Mouse (Mus musculus): Measurements from ENCODE around the gene Gm128. TPM values are rescaled to one million over a fixed set of nuclear protein-coding genes. Genes with fewer than 3 reads are reported as not detected.

The Gm128 gene
- polyA plus RNA-seq, 1 experiment from 2014 or later, result 0.19 TPM

GRCm38 (mm10) chr3:95200132-95200531 is 41.3 kb downstream of the Gm128 start:
- Histone ChIP-seq H3K27ac (no peak overlapping the region), H3K4me3 (no peak overlapping the region), H3K4me1 (no peaks in the 10 kb centered on the region), H3K4me2 (no peak overlapping the region), H3K9me3 (no peaks in the 10 kb centered on the region), H3K36me3 (replicated peaks) (peaks cover 28% of the 10 kb centered on the region), H3K27me3 (replicated peaks) (no peaks in the 10 kb centered on the region), H3K9ac (no peak overlapping the region)
- 69% methylated on average over 7 of the region's 7 CpGs for WGBS
- no peak for ATAC-seq (replicated peaks)

GRCm38 (mm10) chr3:95199101-95199500 is 42.3 kb downstream of the Gm128 start:
- Histone ChIP-seq H3K4me3 (no peak overlapping the region), H3K4me1 (no peaks in the 10 kb centered on the region), H3K27me3 (replicated peaks) (no peaks in the 10 kb centered on the region), H3K36me3 (replicated peaks) (peaks cover 23% of the 10 kb centered on the region), H3K9me3 (no peaks in the 10 kb centered on the region), H3K27ac (no peak overlapping the region), H3K4me2 (no peak overlapping the region), H3K9ac (no peak overlapping the region)
- 92% methylated on average over 1 of the region's 1 CpGs for WGBS
- ATAC-seq (replicated peaks), result no peak

GRCm38 (mm10) chr3:95195772-95196171 is 45.6 kb downstream of the Gm128 start:
- H3K4me2 ChIP-seq, result no peak overlapping the region
- H3K9ac ChIP-seq, result no peak overlapping the region
- WGBS, result 89% methylated on average over 2 of the region's 2 CpGs
- ATAC-seq (replicated peaks), result no peak
- peaks cover 9% of the 10 kb centered on the region for H3K36me3 ChIP-seq (replicated peaks)
- H3K27me3 ChIP-seq (replicated peaks), result no peaks in the 10 kb centered on the region
- no peaks in the 10 kb centered on the region for H3K9me3 ChIP-seq
- no peak overlapping the region for H3K4me3 ChIP-seq
- no peaks in the 10 kb centered on the region for H3K4me1 ChIP-seq
- no peak overlapping the region for H3K27ac ChIP-seq

- no peak for ATAC-seq (replicated peaks)
- Histone ChIP-seq H3K36me3 (replicated peaks) (peaks cover 6% of the 10 kb centered on the region), H3K4me3 (no peak overlapping the region), H3K9me3 (no peaks in the 10 kb centered on the region), H3K27ac (no peak overlapping the region), H3K4me1 (no peaks in the 10 kb centered on the region), H3K9ac (no peak overlapping the region), H3K4me2 (no peak overlapping the region), H3K27me3 (replicated peaks) (no peaks in the 10 kb centered on the region)
- WGBS, result 78% methylated on average over 6 of the region's 6 CpGs
Observed at GRCm38 (mm10) chr3:95194721-95195135, 46.7 kb downstream of the Gm128 start.

Other genes starting within 250 kb of the Gm128 start
- 20.7 and 21.2 TPM in 2 replicates for gene Zfp687, start 226.2 kb downstream of the Gm128 start, polyA plus RNA-seq (2015; fragmentation: Nextera tagmentation; extraction: Ambion mirVana)
- gene Psmd4, start 199.0 kb downstream of the Gm128 start, polyA plus RNA-seq (2015; fragmentation: Nextera tagmentation; extraction: Ambion mirVana), result 277 and 284 TPM in 2 replicates
- 17.2 and 17.4 TPM in 2 replicates for gene Pip5k1a, start 134.7 kb downstream of the Gm128 start, polyA plus RNA-seq (2015; fragmentation: Nextera tagmentation; extraction: Ambion mirVana)
- gene Vps72, start 130.6 kb downstream of the Gm128 start, polyA plus RNA-seq (2015; fragmentation: Nextera tagmentation; extraction: Ambion mirVana), result 212 and 216 TPM in 2 replicates
- gene Tmod4, start 117.1 kb downstream of the Gm128 start, polyA plus RNA-seq (2015; fragmentation: Nextera tagmentation; extraction: Ambion mirVana), result 1.7 and 2.0 TPM in 2 replicates
- gene Scnm1, start 107.6 kb downstream of the Gm128 start, polyA plus RNA-seq (2015; fragmentation: Nextera tagmentation; extraction: Ambion mirVana), result 89.8 and 90.0 TPM in 2 replicates
- 48.9 and 52.1 TPM in 2 replicates for gene Lysmd1, start 107.5 kb downstream of the Gm128 start, polyA plus RNA-seq (2015; fragmentation: Nextera tagmentation; extraction: Ambion mirVana)
- gene Tnfaip8l2, start 99.2 kb downstream of the Gm128 start, polyA plus RNA-seq (2015; fragmentation: Nextera tagmentation; extraction: Ambion mirVana), result 3.0 and 3.6 TPM in 2 replicates
- 33.1 and 42.6 TPM in 2 replicates for gene Sema6c, start 81.1 kb downstream of the Gm128 start, polyA plus RNA-seq (2015; fragmentation: Nextera tagmentation; extraction: Ambion mirVana)
- 3.4 and 3.7 TPM in 2 replicates for gene Gabpb2, start 23.7 kb downstream of the Gm128 start, polyA plus RNA-seq (2015; fragmentation: Nextera tagmentation; extraction: Ambion mirVana)
- 49.3 and 58.5 TPM in 2 replicates for gene Cdc42se1, start 12.9 kb downstream of the Gm128 start, polyA plus RNA-seq (2015; fragmentation: Nextera tagmentation; extraction: Ambion mirVana)
- gene Mllt11, start 9.4 kb downstream of the Gm128 start, polyA plus RNA-seq (2015; fragmentation: Nextera tagmentation; extraction: Ambion mirVana), result 358 and 361 TPM in 2 replicates
- 0.22 and 0.33 TPM in 2 replicates for gene Bnipl, start 9.6 kb upstream of the Gm128 start, polyA plus RNA-seq (2015; fragmentation: Nextera tagmentation; extraction: Ambion mirVana)
- gene Mindy1, start 39.7 kb upstream of the Gm128 start, polyA plus RNA-seq (2015; fragmentation: Nextera tagmentation; extraction: Ambion mirVana), result 43.0 and 43.7 TPM in 2 replicates
- 67.9 and 76.9 TPM in 2 replicates for gene Prune1, start 40.5 kb upstream of the Gm128 start, polyA plus RNA-seq (2015; fragmentation: Nextera tagmentation; extraction: Ambion mirVana)
- 0.33 and 0.56 TPM in 2 replicates for gene Anxa9, start 65.6 kb upstream of the Gm128 start, polyA plus RNA-seq (2015; fragmentation: Nextera tagmentation; extraction: Ambion mirVana)
- 97.6 and 97.8 TPM in 2 replicates for gene Cers2, start 73.2 kb upstream of the Gm128 start, polyA plus RNA-seq (2015; fragmentation: Nextera tagmentation; extraction: Ambion mirVana)
- gene Setdb1, start 115.6 kb upstream of the Gm128 start, polyA plus RNA-seq (2015; fragmentation: Nextera tagmentation; extraction: Ambion mirVana), result 43.4 and 45.4 TPM in 2 replicates
- not detected in 2 replicates for gene 4930558C23Rik, start 161.2 kb upstream of the Gm128 start, polyA plus RNA-seq (2015; fragmentation: Nextera tagmentation; extraction: Ambion mirVana)
- 17.7 and 19.7 TPM in 2 replicates for gene Arnt, start 192.8 kb upstream of the Gm128 start, polyA plus RNA-seq (2015; fragmentation: Nextera tagmentation; extraction: Ambion mirVana)